Mouse (Mus musculus) adrenal gland, postnatal 25 days (tissue): Measurements from ENCODE around the gene Ltc4s. TPM values are rescaled to one million over a fixed set of nuclear protein-coding genes. Genes with fewer than 3 reads are reported as not detected.
A peak's percentile ranks its signal among the peaks of the same experiment; 100 is the strongest.

Experiments
- DNase-seq: peaks from one replicate; pipeline ENCODE4 v3.0.0; 2021; ENCODE audit warnings: mixed read lengths
- long read RNA-seq: library from polyadenylated mRNA; stranded (forward); transcript quantifications from one replicate; pipeline ENCODE4 v2.0.0, GENCODE M21; 2021
- total RNA-seq: library from RNA; stranded (reverse); gene quantifications from 2 replicates; pipeline ENCODE4 v1.2.3, GENCODE M21; 2021

Ltc4s gene
- total RNA-seq = 6.2 and 7.5 TPM in 2 replicates
- long read RNA-seq, transcript Ltc4s-202 (5 exons, 649 nt) = major isoform, 5 of 9 reads
- long read RNA-seq, partial matches to known transcripts = 0 of 9 reads
- long read RNA-seq, other reads (novel, unspliced or antisense) = 3 of 9 reads

DNA sequence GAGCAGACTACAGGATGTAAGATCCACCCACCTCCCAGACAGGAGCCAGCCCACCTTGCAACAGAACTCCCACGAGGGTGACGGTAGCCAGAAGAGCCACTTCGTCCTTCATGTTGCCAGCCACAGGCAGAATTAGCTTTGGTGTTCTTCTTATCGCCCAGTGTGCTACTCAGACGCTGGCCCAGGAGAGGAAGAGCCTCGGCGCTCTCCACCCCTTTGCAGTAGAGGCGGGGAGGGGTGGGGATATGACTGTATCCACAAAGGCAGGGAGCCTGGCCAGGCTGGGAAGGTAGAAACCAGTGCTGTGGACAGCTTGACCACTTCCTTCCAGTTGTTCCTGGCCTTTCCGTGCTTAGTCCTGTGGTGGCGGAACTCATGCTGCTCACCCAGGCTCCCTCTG, at the start of gene Ltc4s:
Gene Ltc4s, minus strand, starts transcription at position 293 of the 400 bp plus-strand sequence.
- DNase-seq = no peak

DNA sequence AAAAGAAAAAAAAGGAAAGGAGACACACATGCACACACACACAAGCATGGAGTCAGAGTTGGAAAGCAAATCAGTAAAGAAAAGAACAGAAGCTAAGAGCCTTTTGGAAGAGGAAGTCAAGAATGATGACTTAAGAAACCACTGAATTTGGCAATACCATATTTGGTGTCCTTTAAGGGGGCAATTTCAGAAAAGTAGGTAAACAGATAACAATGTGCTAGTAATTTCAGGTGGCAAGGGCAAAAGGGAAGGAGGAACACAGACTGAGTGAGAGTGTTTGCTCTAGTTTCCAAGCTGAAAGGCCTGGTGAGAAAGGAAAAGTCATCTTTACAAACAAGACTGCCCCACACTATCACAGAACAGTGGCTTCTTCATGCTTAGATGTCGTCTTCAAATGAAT, 48.0 kb upstream of the Ltc4s start:
- no peak for DNase-seq

DNA sequence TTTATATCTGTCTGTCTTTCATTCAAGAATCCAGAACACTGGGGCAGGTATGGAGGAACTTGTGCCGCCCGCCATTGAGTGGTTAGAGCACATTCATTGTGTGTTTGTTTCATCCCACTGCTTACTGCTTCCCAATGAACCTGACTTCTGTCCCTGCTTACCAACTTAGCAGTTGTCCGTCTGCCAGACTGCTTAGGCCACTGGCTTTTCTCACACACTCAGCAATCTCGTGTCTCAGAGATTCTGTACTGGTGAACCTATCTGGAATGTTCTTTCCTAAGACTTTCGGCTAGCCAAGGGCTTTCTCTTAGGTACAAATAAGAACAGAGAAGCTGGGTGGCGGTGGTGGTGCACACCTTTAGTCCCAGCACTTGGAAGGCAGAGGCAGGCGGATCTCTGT, 47.3 kb upstream of the Ltc4s start:
- DNase-seq = no peak

DNA sequence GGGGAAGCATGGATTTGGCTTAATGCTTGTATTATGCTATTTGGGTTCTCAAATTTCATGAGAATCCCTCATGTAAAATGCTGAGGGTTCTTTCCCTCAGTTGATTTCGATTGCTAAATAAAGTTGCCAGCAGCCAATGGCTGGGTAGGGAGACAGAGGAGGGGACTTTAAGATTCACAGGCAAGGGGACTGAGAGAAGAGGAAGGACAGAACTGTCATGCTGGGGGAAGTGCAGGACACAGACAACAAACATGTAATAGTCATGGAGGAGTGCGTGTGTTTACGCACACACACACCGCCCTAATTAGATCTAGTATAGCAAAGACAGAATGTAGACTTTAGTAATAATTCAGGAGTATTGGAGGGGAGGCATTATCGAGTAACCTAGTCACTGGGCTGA, 46.8 kb upstream of the Ltc4s start:
- DNase-seq = no peak

DNA sequence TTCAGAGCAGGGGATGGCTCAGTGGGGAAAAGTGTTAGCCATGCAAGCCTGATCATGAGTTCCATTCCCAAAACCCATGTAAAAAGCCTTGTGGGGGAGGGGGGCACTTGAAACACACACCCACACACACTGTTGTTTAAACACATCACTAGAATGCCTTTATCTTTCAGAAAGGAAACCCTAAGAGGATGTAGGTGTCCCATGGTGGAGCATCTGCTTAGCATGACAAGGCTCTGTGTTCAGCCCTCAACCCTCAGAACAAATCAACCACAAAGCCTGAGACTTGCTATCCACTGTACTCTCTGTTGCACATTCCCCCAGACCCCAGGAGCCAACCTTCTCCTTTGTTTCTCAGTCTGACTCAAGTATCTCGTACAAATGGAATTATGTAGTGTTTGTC, 41.6 kb upstream of the Ltc4s start:
- DNase-seq = no peak

DNA sequence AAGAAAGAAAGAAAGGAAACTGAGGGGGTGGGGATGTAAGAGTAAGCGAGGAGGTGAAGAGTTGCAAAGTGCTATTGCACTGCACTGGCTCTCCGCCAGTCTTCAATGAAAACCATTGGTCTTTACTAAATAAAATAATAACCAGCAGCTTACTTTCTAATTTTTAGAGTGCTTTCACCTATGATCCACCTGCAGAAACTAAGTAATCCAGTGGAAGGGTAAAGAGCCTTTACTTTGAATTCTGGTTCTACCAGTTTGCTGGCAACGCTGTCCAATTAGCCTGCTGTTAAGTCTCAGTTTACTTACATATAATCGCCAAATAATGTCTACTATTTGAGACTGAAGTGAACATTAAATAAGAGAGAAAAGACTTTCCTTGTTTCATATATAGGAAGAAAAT, 40.6 kb upstream of the Ltc4s start:
- DNase-seq = no peak

DNA sequence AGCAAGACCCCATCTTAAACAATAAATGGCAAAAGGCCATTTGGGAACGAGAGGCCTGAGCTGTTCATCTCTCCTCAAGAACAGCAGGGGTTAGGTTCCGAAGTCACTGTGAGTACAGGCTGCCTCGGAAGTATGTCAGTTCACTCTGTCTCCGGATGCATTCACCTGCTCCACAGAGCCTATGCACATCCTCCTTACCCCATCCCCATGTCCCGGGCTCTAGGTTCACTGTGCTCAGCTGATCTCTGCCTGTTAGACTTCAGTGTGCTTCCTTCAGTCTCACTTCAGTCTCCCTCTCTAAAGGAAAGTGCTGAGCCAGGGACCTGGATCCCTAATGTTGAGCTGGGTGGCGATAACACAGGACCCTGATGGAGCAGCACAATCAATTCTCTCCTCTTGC, 39.3 kb upstream of the Ltc4s start:
- no peak for DNase-seq

DNA sequence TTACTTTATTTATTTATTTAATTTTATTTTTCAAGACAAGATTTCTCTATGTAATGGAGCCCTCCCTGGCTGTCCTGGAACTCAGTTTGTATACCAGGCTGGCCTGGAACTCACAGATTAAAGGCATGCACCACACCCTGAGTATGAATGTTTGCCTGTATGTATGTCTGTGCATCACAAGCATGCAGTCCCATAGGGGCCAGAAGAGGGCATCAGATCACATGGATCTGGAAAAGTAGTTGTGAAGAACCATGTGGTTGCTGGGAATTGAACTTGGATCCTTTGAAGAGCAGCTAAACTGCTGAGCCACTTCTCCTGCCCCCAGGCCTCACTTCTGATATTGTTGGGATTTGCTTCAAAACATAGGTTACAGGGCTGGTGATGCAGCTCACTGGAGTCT, 38.6 kb upstream of the Ltc4s start:
- DNase-seq = no peak

DNA sequence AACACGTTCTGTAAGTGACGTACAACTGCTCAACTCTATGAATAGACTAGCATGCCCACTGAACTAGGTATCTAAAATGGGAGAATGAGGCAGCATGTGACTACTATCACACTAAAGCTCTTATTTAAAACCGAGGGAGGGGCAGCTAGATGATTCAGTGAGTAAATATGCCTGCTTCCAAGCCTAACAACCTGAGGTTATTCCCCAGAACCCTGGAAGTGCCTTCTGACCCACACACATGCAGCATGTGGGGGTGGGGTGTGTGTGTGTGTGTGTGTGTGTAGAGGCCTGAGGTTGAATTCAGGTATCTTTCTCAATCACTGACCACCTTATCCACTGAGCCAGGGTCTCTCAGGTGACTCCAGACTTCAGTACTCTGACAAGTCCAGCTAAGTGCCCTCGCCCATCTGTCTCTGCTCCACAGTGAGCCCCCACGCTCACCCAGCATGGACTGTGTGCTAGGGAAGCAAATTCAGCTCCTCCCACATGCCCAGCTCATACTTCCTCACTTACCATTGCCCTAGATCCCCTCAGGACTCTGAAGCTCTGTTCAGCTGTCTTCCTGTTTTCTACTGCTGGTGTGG, 37.2 kb upstream of the Ltc4s start:
- no peak for DNase-seq

DNA sequence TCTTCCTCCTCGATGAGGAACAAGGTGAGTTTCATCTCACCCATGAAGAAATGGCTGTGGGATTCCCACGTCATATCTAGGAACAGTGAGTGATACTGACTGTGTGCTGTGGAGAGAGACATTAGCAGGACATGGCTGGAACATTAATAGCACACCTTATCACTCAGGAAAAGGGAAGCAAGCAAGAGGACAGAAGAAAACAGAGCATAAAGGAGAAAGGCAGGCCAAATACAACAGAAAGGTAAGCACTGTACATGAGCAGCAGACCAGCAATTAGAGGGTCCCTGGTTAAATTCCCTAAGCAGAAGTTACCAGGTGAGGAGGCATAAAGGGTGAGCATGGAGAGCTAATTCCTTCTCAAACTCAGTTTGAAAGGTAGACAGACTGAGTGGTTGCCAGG, 36.7 kb upstream of the Ltc4s start:
- DNase-seq = no peak

DNA sequence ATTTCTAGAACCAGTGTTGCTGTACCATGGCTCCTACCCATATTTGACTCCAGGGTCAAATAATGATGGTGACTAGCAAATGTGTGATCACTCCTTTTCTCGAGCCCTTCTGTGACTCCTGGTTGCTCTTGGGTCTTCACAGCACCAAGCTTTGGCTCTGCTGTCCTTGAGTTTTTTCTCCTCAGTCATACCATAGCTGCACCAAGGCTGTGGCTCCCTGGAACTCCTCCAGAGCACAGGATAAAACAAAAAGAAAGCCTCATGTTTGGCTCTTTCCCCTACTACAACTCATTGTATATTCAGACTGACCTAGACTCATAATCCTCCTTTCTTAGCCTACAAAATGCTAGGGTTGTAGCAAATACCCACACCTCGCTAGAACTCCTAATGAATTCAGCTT, 34.4 kb upstream of the Ltc4s start:
- DNase-seq = no peak

DNA sequence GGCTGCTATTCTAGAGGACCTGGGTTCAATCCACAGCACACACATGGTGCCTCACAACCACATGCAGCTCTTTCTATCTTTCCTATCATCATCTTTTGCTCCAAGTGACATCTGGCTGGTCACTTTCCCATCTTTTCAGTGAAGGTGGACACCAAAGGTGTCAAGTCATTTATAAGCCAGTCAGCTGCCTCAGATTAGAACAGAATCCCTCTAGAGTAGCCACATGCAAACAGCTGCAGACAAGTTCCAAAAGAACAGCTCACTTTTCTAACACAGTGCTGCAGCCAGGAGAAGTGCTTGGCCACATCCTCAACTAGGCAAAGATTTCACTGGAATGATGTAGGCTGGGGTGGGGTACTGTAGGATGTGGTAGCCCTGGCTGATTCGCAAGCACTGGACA, 31.5 kb upstream of the Ltc4s start:
- no peak for DNase-seq

DNA sequence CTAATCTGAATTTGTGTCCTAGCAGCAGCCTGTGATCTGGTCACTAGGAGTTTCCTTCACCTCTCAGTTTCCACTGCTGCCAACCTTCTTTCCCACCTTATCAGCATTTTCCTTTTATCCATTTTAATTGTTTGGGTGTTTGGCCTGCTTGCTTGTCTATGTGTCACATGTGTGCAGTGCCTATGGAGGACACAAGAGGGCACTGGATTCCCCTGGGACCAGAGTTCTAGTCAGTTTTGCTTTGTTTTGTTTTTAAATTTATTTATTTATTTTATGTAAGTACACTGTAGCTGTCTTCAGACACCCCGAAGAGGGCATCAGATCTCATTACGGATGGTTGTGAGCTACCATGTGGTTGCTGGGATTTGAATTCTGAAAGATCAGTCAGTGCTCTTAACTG, 30.7 kb upstream of the Ltc4s start:
- DNase-seq = no peak

DNA sequence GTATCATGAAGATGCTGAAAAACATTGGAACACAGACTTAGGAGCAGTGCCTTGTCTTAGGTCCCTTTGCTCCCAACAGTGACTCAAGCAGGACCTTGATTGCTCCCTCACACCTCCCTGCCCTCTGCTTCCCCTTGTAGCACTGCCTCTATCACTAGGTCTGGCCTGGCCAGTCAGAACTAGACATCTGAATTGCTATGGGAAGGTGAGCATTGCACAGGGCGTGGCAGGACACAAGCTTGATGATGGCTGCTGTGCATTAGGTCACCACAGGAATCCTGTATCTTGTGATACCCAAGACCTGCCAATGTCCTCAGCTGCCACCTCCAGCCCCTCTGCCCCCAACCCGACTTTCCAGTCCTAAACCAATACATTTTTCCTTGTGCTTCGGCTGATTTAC, 28.6 kb upstream of the Ltc4s start:
- DNase-seq = no peak

DNA sequence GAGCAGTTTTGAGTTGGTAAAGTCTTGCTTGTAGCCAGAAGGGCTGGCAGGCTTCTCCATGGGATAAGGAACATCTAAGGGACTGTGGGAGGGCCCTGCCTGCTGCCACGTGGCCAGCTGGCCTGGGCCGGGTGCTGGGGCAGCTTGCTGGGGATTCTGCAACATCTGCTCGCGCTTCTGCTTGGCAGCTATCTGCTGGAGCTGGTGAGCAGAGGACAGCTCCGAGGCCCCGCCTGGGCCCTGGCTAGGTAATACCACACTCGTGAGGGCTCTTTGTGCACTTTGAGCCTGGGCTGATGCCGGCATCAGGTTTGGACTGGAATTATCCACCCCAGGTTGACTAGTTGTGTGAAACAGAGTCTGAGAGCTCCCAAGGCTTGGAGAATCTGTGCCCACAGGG, 27.5 kb upstream of the Ltc4s start:
- DNase-seq = peak; percentile 16

DNA sequence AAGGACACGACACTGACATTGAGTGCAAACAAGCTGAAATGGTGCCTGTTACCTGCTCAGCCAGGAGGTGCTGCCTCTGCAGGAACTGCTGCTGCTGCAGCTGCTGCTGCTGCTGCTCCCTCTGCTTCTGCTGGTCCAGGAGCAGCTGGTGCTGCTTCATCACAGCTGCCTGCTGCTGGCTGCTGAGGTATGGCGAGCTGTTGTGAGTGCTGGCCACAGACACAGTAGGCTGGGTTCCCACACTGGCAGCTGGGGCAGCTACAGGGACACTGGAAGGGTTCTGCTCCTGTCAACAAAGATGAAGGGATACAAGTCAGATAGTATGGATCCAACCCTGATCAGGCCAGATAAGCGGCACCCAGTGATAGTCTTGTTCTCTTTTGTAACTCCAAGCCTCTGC, 24.8 kb upstream of the Ltc4s start:
- DNase-seq = no peak

DNA sequence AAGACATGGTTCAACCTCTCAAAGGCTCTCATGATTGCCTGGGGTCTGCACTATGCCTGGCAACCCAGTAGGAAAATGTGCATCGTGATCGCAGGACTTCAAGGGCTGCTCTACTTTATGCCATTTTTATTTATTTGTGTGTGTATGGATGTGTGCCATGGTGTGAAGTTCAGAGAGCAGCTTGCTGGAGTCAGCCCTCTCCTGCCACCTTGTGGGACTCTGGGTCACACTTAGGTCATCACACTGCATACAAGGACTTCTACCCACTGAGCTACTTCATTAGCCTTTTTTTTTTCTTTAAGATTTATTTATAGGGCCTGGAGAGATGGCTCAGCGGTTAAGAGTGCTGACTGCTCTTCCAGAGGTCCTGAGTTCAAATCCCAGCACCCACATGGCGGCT, 23.6 kb upstream of the Ltc4s start:
- no peak for DNase-seq

DNA sequence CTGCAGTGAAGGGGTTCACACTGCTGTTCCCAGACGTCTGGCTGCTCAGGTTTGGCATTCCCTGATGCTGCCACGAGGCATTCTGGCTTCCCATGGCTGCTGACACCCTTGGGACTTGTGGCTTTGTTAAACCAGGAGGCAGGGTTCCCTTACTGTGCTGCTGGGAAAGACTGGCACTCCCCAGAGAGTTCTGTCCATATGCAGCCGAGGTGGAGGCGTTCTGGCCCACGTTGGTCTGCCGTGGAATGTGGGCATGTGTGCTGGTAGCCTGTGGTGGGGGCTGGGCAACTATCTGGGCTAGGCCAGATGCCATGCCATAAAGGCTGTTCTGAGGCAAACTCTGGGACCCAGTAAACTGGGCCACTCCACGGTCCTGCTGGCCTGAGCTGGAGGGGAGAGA, 19.9 kb upstream of the Ltc4s start:
- no peak for DNase-seq

DNA sequence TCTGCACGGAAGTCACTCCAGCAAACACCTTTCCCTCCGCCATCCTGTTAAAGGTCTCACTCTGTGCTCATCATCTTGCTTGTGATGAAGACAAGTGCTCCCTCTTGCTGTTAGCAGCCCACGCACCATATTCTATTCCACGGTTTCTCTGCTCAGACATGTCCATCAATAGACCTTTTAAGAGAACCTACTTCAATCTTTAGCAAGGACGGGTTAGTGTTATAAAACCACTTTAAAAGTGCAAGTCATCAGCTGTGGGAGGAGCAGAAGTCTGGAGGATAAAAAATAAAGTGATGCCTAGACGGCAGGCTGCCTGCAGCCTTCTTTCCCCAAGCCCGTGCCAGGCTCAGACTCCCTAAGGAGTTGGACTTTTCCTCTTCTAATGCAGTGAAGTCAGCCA, 18.2 kb upstream of the Ltc4s start:
- DNase-seq = no peak

DNA sequence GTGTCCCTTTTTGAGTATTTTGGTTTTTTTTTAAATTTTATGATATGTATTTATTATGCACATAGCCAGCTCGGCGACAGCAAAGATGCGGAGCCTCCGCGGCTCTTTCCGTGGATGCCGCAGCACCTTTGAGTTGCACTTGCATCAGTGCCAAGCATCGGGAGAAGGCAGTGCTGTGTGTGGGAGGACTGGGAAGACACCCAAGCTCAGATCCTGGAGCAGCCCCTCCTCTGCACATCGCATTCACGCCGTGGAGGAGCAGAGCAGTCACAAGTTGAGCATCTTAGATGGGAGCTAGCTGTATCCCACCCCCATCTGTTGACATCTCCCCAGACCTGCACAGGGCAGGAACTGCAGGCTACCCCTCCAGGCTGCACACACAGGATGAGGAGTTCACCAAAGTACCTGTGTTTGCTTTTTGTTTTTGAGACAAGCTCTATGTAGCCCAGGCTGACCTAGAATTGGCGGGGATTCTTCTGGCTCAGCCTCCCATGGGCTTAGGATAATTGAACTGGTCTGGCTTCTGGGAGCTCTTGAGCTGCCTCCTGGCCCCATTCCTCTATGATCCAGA, 15.7 kb upstream of the Ltc4s start:
- no peak for DNase-seq

DNA sequence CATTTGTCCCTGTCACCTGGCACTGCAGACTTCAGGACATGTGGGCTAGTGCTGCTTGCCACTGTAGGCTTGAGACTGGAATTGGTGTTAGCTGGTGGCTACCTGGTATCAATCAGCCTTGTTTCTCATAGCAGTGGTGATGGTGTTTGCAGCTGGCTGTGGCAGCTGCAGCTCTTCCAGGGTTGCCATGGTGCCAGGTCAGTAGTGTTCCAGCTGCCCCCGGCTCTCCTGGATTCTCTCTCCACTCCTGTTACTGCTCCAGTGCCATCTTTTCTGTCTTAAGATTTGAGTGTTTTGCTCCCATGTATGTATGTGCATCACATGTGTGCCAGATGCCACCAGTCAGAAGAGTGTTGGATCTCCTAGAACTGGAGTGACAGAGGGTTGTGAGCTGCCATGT, 15.0 kb upstream of the Ltc4s start:
- no peak for DNase-seq

DNA sequence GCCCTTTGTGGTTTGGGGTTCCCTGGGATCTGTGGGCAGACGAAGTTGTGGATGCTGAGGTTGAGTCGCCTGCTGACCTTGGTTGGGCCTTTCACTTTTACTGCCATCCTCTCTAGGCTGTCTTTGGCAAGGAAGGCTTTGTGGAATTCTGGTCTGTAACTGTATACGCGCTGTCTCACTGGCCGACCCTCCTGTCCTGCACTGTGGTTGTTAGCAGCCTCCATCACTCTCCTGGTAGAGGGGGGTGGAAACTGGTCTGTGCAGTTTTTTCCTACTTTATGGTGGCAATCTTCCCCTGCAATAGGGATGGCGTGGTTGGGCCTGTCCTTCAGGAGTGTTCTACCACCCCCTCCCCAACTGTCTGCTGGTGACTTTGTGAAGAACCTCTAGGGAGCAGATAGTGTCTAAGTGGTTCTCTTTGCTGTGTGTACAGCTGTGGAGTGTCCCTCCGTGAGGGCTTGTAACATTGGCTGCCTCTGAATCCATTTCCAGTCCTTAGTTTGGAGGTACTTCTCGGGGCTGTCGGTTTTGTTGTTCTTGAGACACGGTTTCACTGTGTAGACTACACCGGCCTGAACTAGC, 14.4 kb upstream of the Ltc4s start:
- no peak for DNase-seq

DNA sequence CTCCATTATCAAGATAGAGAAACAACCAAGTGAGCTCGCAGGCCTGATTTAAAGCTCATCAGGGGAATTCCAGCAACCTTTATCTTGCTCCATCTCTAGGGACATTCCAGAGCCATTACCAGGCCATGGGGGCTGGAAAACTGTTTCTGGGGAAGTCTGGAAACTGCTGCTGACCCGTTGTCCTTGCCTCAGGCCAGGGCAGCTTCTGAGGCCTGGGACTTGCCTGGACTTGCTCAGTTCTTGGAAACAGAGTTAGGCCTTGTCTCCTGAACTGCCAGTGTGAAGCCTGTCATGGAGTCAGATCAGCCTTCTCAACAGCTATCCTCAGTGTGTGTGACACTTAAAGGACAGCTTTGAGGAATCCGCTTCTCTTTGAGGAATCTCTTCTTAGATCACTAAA, 13.8 kb upstream of the Ltc4s start:
- no peak for DNase-seq

DNA sequence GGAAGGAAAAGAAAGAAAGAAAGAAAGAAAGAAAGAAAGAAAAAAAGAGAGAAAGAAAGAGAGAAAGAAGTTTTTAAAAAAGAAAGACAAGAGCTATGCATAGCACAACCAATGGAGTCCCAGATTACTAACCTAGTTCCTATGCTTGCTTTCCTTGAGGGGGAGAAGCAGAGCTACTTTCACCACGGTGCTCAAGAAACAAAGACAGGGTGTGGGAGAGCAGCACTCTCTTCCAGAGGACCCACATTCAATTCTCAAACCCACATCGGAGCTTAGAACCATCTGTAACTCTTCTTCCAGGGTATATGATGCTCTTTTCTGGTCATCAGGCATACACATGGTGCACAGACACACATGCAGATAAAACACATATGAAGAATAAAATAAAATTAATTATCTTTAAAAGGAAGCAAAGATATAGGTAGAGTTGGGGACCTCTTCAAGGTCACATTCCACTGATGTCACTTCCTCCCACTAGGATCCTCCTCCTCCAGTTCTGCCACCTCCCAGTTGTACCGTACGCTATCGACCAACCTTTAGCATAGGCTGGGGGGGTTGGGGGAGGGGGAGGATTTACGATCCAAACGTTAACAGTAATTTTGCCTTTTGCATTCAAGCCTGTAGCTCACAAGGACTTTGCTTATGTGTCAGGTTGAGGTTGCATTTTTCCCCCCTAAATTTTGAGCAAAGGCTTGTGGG, 10.2 kb upstream of the Ltc4s start:
- no peak for DNase-seq
